Mouse (Mus musculus) frontal cortex, postnatal 25 days (tissue): ENCODE measurements around the gene Olfr105-ps.

ENCODE experiments used
- DNase-seq, 2 experiments: peaks; one replicate each; pipeline ENCODE4 v3.0.0; 2022; ENCODE audit warnings: low spot score in 2 of 2

Olfr105-ps gene

DNA sequence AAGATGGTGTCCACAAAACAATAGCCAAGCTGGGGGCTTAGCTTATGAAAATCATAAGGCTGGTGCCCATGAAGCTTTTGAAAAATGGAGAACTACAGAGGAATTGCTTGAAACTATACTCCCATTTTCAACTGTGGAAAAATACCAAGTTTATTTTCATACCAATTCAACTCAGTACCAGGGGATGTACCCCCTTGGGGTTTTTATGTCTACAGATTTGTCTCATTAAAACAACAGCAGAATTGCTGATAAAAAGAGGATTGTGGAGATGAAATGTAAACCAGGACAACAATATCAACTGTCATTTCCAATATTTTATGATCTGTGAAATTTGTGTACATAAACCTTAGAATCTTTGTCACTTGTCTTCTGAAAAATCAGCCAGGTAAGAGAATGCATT is at the start of gene Olfr105-ps:
Gene Olfr105-ps, plus strand, starts transcription at position 301 of the 400 bp plus-strand sequence.
- no peak for DNase-seq

DNA sequence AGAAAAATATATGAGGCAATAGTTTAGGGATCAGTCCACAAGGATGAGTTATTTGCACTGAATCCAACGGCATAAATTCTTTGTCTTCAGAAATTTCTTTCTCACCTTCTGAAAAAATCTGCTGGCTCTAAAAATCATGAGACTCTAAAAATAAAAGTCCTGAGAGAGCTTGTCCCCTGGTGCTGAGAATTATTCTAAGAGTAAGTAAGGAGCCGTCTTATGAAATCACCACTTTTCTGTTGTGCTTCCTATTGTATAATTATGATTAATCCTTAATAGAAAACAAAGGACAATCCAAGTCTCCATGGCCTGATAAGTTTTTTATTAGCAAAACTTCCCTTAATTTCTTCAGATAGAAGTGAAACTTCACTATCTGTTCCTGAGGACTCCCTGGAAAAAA is 39.2 kb upstream of the Olfr105-ps start, which contains the start of gene Olfr103:
Gene Olfr103, minus strand, starts transcription at position 101 of the 400 bp plus-strand sequence.
- no peak for DNase-seq

DNA sequence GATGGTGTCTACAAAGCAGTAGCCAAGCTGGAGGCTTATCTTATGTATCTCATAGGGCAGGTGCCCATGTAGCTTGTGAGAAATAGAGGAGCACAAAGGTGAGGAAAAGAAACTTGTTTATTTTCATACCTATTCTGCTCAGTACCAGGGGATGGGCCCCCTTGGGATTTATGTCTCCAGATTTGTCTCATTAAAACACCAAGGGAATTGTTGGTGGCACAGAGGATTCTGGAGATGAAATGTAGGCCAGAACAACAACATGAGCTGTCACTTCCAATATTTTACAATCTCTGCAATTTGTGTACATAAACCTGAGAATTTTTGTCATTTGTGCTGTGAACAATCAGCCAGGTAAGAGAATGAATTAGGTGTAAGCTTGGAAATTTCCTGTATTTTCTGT is 19.6 kb upstream of the Olfr105-ps start, which contains the start of gene Olfr104-ps:
Gene Olfr104-ps, plus strand, starts transcription at position 301 of the 400 bp plus-strand sequence.
- no peak for DNase-seq

DNA sequence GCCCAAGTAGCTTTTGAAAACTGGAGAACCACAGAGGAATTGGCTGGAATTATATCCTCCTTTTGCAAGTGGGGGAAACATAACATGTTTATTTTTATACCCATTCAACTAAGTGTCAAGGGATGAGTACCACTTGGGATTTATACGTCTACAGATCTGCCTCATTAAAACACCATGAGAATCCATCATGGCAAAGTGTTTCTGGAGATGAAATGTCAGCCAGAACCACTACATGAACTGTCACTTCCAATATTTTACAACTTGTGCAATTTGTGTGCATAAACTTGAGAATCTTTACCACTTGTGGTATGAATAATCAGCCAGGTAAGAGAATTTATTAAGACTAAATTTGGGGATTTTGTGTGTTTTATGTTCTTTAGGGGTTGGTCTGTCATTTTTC is 11.3 kb downstream of the Olfr105-ps start, which contains the start of gene Olfr106-ps:
Gene Olfr106-ps, plus strand, starts transcription at position 301 of the 400 bp plus-strand sequence.
- DNase-seq: no peak

DNA sequence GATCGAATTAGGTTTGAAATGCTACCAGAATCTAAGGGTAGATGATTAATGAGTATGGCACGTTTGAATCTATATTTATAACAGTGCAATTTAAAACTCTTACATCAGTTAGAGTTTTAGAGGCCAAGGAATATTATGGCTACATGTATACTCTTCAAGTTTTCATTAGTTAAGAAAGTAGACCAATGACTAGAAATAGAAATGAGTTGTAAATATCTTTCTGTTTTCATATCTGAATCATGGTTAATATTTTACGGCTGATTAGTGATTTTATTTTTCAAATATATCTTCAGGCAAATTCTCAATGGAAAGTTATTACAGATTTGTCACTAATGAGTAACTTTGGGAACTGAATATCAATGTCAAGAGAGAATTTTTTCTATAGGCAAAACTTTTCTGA is 20.1 kb downstream of the Olfr105-ps start, which contains the start of gene Olfr107:
Gene Olfr107, plus strand, starts transcription at position 301 of the 400 bp plus-strand sequence.
- no peak for DNase-seq

DNA sequence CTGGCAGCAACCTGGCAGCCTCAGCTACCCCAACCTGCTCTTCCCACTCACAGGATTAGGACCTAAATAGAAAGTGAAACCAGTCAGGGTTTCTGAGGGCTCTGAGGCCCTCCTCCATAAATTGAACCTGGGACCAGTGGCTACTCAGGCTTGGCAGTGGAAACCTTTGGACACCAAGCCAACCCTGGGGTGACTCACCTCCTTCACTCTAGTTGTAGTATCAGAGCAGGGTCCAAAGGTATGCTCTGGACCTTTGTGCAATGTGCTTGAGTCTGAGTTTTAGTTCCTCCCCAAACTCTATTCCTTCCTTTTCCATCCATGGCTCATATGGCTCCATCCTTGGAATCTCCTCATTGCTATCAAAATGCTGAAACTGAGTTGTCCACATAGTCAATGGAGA is 34.5 kb downstream of the Olfr105-ps start:
- no peak for DNase-seq
